Mouse (Mus musculus): Measurements from ENCODE around the gene Hoxc6. TPM values are rescaled to one million over a fixed set of nuclear protein-coding genes. Genes with fewer than 3 reads are reported as not detected.

The Hoxc6 gene
- polyA plus RNA-seq, 1 experiment: 11.7 TPM

GRCm38 (mm10) chr15:102965003-102965891, 32.8 kb upstream of the Hoxc6 start:
- no peak for TF ChIP-seq GATA1 (IDR thresholded peaks at IDR 0.05; ENCODE audit: low read length)

- TF ChIP-seq GATA1 (IDR thresholded peaks at IDR 0.05; ENCODE audit: low read length): no peak
Observed at GRCm38 (mm10) chr15:102965892-102966775, 31.9 kb upstream of the Hoxc6 start.

GRCm38 (mm10) chr15:102966776-102967311, 31.2 kb upstream of the Hoxc6 start, which contains the start of gene Hoxc10:
TSS of gene Hoxc10 (plus strand) at chr15:102966796.
- no peak for TF ChIP-seq GATA1 (IDR thresholded peaks at IDR 0.05; ENCODE audit: low read length)

- TF ChIP-seq GATA1 (IDR thresholded peaks at IDR 0.05; ENCODE audit: low read length): no peak
Observed at GRCm38 (mm10) chr15:102967312-102967510, 30.8 kb upstream of the Hoxc6 start, which contains the start of gene Hoxc5. TSS of gene Hoxc5 (plus strand) at chr15:102967443.

GRCm38 (mm10) chr15:102967511-102968397, 30.3 kb upstream of the Hoxc6 start:
- TF ChIP-seq GATA1 (IDR thresholded peaks at IDR 0.05; ENCODE audit: low read length): no peak

GRCm38 (mm10) chr15:102969296-102969695, 28.8 kb upstream of the Hoxc6 start:
- no peak for TF ChIP-seq GATA1 (IDR thresholded peaks at IDR 0.05; ENCODE audit: low read length)

GRCm38 (mm10) chr15:102970740-102971139, 27.3 kb upstream of the Hoxc6 start:
- no peak for TF ChIP-seq GATA1 (IDR thresholded peaks at IDR 0.05; ENCODE audit: low read length)

GRCm38 (mm10) chr15:102972254-102972653, 25.8 kb upstream of the Hoxc6 start:
- no peak for TF ChIP-seq GATA1 (IDR thresholded peaks at IDR 0.05; ENCODE audit: low read length)

GRCm38 (mm10) chr15:102972753-102973152, 25.3 kb upstream of the Hoxc6 start:
- no peak for TF ChIP-seq GATA1 (IDR thresholded peaks at IDR 0.05; ENCODE audit: low read length)

GRCm38 (mm10) chr15:102975034-102975433, 23.0 kb upstream of the Hoxc6 start:
- no peak for TF ChIP-seq GATA1 (IDR thresholded peaks at IDR 0.05; ENCODE audit: low read length)

GRCm38 (mm10) chr15:102975688-102976111, 22.4 kb upstream of the Hoxc6 start:
- no peak for TF ChIP-seq GATA1 (IDR thresholded peaks at IDR 0.05; ENCODE audit: low read length)

GRCm38 (mm10) chr15:102976171-102976570, 21.9 kb upstream of the Hoxc6 start, which contains the start of gene Hoxc9:
TSS of gene Hoxc9 (plus strand) at chr15:102976439.
- no peak for TF ChIP-seq GATA1 (IDR thresholded peaks at IDR 0.05; ENCODE audit: low read length)

- no peak for TF ChIP-seq GATA1 (IDR thresholded peaks at IDR 0.05; ENCODE audit: low read length)
Observed at GRCm38 (mm10) chr15:102976631-102977422, 21.2 kb upstream of the Hoxc6 start.

- TF ChIP-seq GATA1 (IDR thresholded peaks at IDR 0.05; ENCODE audit: low read length): no peak
Observed at GRCm38 (mm10) chr15:102977423-102977974, 20.6 kb upstream of the Hoxc6 start.

Data from G1E-ER4 (cell line).